Mouse (Mus musculus): ENCODE measurements around the gene Slc12a5. TPM values are rescaled to one million over a fixed set of nuclear protein-coding genes. Genes with fewer than 3 reads are reported as not detected.

Gene Slc12a5
- total and polyA plus RNA-seq, 3 experiments, result 0.50 to 1.3 TPM; not detected in 1

DNA sequence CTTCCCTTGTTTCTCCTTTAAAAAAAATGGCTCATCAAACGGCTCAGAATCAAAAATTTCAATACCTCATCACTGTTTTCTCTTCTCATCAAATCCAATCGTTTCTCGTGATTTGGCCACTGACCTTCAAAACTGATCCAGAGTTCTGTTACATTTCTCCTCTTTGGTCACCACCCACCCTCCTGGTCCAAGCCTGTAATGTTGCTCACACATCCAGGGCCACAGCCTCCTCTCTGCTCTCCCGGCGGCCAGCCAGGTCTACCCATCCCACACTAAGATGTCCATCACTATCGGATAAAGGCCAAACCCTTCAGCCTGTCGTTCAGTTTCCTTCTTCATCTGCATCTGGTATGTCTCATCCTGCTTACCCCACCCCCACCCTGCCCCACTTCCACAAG, 1.6 kb downstream of the Slc12a5 start:
- Histone ChIP-seq H3K4me3 (ENCODE audit: control insufficient read depth in 1 of 2, insufficient read depth in 1 of 2, low read depth in 2 of 2, low read length in 2 of 2) (no peak overlapping the region), H3K36me3 (ENCODE audit: control insufficient read depth in 1 of 2, insufficient read depth in 2 of 2, low read length in 2 of 2) (peaks cover 0 to 3% of the 10 kb centered on the region in 2 experiments; a peak in 1 of 4 replicates), H3K27me3 (ENCODE audit: control insufficient read depth in 1 of 2, insufficient read depth in 2 of 2, low read length in 2 of 2) (no peaks in the 10 kb centered on the region), H3K27ac (ENCODE audit: control insufficient read depth, low read depth, low read length) (no peak overlapping the region), H3K4me1 (ENCODE audit: control insufficient read depth in 1 of 2, insufficient read depth in 2 of 2, low read length in 2 of 2) (peaks cover 0 to 11% of the 10 kb centered on the region in 2 experiments; a peak in 2 of 4 replicates), H3K79me2 (ENCODE audit: control insufficient read depth, insufficient read depth, low read length, poor library complexity) (no peaks in the 10 kb centered on the region; the same call in 1 of the 2 replicates), H3K9ac (ENCODE audit: control insufficient read depth, low read depth, low read length, poor library complexity, severe bottlenecking) (no peak overlapping the region), H3K9me3 (replicated peaks; ENCODE audit: insufficient read depth, low read length) (no peaks in the 10 kb centered on the region)
- no peak for TF ChIP-seq MYC (IDR thresholded peaks at IDR 0.05; ENCODE audit: low read depth, low read length)
- TF ChIP-seq E2F4 (IDR thresholded peaks at IDR 0.05; ENCODE audit: borderline replicate concordance, low read depth, low read length), result no peak
- no peak for TF ChIP-seq JUND (IDR thresholded peaks at IDR 0.05; ENCODE audit: low read depth, low read length)
- TF ChIP-seq TCF12 (IDR thresholded peaks at IDR 0.05; ENCODE audit: low read depth, low read length), result no peak
- no peak for TF ChIP-seq TBP (IDR thresholded peaks at IDR 0.05; ENCODE audit: low read depth, low read length)
- no peak for TF ChIP-seq MAFK (IDR thresholded peaks at IDR 0.05; ENCODE audit: borderline replicate concordance, low read depth, low read length)
- TF ChIP-seq ELF1 (IDR thresholded peaks at IDR 0.05; ENCODE audit: low read depth, low read length), result no peak
- TF ChIP-seq CTCF (IDR thresholded peaks at IDR 0.05 in 2 of 3, conservative IDR thresholded peaks at IDR 0.05 in 1 of 3; ENCODE audit: control insufficient read depth in 1 of 3, insufficient read depth in 1 of 3, low read depth in 2 of 3, low read length in 3 of 3, poor library complexity in 1 of 3, severe bottlenecking in 1 of 3), result no peak
- TF ChIP-seq TAL1 (IDR thresholded peaks at IDR 0.05; ENCODE audit: low read length), result no peak
- no peak for TF ChIP-seq MYB (IDR thresholded peaks at IDR 0.05; ENCODE audit: low read depth, low read length)
- TF ChIP-seq SIN3A (IDR thresholded peaks at IDR 0.05; ENCODE audit: low read length), result no peak
- TF ChIP-seq RCOR1 (IDR thresholded peaks at IDR 0.05; ENCODE audit: low read depth, low read length), result no peak
- no peak for TF ChIP-seq ZMIZ1 (IDR thresholded peaks at IDR 0.05; ENCODE audit: low read depth, low read length)
- TF ChIP-seq EP300 (IDR thresholded peaks at IDR 0.05; ENCODE audit: low read depth in 1 of 2, low read length in 2 of 2), result no peak
- TF ChIP-seq UBTF (IDR thresholded peaks at IDR 0.05; ENCODE audit: borderline replicate concordance, insufficient read depth, low read depth, low read length), result no peak
- TF ChIP-seq MXI1 (IDR thresholded peaks at IDR 0.05; ENCODE audit: low read depth, low read length), result no peak
- TF ChIP-seq POLR2AphosphoS2 (IDR thresholded peaks at IDR 0.05; ENCODE audit: low read length), result no peak
- no peak for TF ChIP-seq NELFE (IDR thresholded peaks at IDR 0.05; ENCODE audit: low read depth, low read length)
- no peak for DNase-seq (ENCODE audit: low read depth, low spot score)

DNA sequence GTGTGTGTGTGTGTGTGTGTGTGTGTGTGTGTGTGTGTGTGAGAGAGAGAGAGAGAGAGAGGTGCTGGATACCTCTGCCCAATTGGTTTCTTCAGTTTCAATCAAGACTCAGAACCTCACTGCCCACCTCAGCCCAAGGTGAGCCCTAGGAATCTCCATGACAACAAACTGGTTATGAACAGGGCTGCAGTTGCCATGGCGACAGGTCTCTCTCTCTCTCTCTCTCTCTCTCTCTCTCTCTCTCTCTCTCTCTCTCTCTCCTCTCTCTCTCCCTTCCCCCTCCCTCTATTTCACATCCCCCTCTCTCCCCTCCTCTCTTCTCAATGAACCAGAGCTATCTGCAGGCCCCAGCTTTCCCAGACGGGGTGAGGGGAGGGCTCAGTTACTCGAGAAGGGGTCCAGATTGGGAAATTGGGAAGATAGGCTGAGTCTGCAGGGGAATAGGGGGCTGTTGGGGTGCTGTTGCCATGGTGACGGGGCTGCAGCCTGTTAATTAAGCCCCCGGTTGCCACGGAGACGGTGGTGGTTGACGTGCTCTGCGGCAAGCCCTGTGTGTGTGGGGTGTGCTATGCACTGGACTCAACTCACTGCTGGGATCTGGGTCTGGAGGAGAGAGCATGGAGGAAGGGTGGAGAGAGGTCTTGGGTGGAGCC, 3.8 kb downstream of the Slc12a5 start:
- Histone ChIP-seq H3K27ac (ENCODE audit: control insufficient read depth, low read depth, low read length) (no peak overlapping the region), H3K9me3 (replicated peaks; ENCODE audit: insufficient read depth, low read length) (no peaks in the 10 kb centered on the region), H3K36me3 (ENCODE audit: control insufficient read depth in 1 of 2, insufficient read depth in 2 of 2, low read length in 2 of 2) (peaks cover 0 to 3% of the 10 kb centered on the region in 2 experiments; a peak in 1 of 4 replicates), H3K4me3 (ENCODE audit: control insufficient read depth in 1 of 2, insufficient read depth in 1 of 2, low read depth in 2 of 2, low read length in 2 of 2) (no peak overlapping the region), H3K27me3 (ENCODE audit: control insufficient read depth in 1 of 2, insufficient read depth in 2 of 2, low read length in 2 of 2) (no peaks in the 10 kb centered on the region), H3K4me1 (ENCODE audit: control insufficient read depth in 1 of 2, insufficient read depth in 2 of 2, low read length in 2 of 2) (peaks cover 0 to 11% of the 10 kb centered on the region in 2 experiments; a peak in 2 of 4 replicates), H3K79me2 (ENCODE audit: control insufficient read depth, insufficient read depth, low read length, poor library complexity) (no peaks in the 10 kb centered on the region; the same call in 1 of the 2 replicates), H3K9ac (ENCODE audit: control insufficient read depth, low read depth, low read length, poor library complexity, severe bottlenecking) (no peak overlapping the region)
- no peak for TF ChIP-seq ETS1 (IDR thresholded peaks at IDR 0.05; ENCODE audit: low read depth, low read length)
- no peak for TF ChIP-seq JUND (IDR thresholded peaks at IDR 0.05; ENCODE audit: low read depth, low read length)
- no peak for TF ChIP-seq E2F4 (IDR thresholded peaks at IDR 0.05; ENCODE audit: borderline replicate concordance, low read depth, low read length)
- TF ChIP-seq SMC3 (IDR thresholded peaks at IDR 0.05; ENCODE audit: low read depth, low read length), result no peak
- TF ChIP-seq CHD1 (IDR thresholded peaks at IDR 0.05; ENCODE audit: low read depth, low read length), result no peak
- TF ChIP-seq SIN3A (IDR thresholded peaks at IDR 0.05; ENCODE audit: low read length), result no peak
- no peak for TF ChIP-seq MXI1 (IDR thresholded peaks at IDR 0.05; ENCODE audit: low read depth, low read length)
- TF ChIP-seq CHD2 (IDR thresholded peaks at IDR 0.05; ENCODE audit: low read length), result no peak
- no peak for TF ChIP-seq ELF1 (IDR thresholded peaks at IDR 0.05; ENCODE audit: low read depth, low read length)
- no peak for TF ChIP-seq ZMIZ1 (IDR thresholded peaks at IDR 0.05; ENCODE audit: low read depth, low read length)
- TF ChIP-seq MAZ (IDR thresholded peaks at IDR 0.05; ENCODE audit: low read depth, low read length), result no peak
- no peak for TF ChIP-seq MEF2A (IDR thresholded peaks at IDR 0.05; ENCODE audit: extremely low read depth, insufficient replicate concordance, low read depth, low read length, poor library complexity, severe bottlenecking)
- no peak for TF ChIP-seq MYC (IDR thresholded peaks at IDR 0.05; ENCODE audit: low read depth, low read length)
- TF ChIP-seq MYB (IDR thresholded peaks at IDR 0.05; ENCODE audit: low read depth, low read length), result no peak
- TF ChIP-seq USF2 (IDR thresholded peaks at IDR 0.05; ENCODE audit: borderline replicate concordance in 1 of 2, insufficient read depth in 1 of 2, low read depth in 1 of 2, low read length in 2 of 2), result no peak
- TF ChIP-seq MAFK (IDR thresholded peaks at IDR 0.05; ENCODE audit: borderline replicate concordance, low read depth, low read length), result no peak
- DNase-seq (ENCODE audit: low read depth, low spot score), result no peak

All from MEL (cell line).